Mouse (Mus musculus): Measurements from ENCODE around the gene Ccl9.

DNA sequence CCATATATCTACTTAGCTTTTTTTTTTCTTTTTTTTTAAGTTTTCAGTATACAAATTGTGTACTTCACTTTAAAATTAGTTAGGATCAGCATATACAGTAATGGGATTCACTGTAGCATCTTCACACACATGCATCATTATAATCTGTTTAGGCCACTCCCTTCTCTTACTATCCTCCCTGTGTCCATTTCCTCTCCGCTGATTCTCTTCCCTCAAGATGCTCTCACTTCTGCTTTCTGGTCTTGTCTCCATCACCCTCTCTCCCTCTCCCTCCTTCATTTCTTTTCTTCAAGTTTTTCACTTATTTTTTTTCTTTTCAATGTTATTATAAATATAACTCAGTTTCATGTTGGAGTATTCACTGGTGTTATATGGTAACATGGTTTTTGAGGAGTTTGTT, 40.6 kb upstream of the Ccl9 start:
- TF ChIP-seq CTCF (IDR thresholded peaks at IDR 0.05; ENCODE audit: low read depth, low read length), result no peak
- no peak for TF ChIP-seq POLR2A (IDR thresholded peaks at IDR 0.05; ENCODE audit: borderline replicate concordance, low read depth, low read length)

Measured in bone marrow macrophage, adult 2 months (primary cell).